Mouse (Mus musculus): ENCODE results near the gene Mgat4b. TPM values are rescaled to one million over a fixed set of nuclear protein-coding genes. Genes with fewer than 3 reads are reported as not detected.

Mgat4b gene
- polyA plus RNA-seq, 1 experiment from 2014 or later: 11.8 TPM

Small RNA genes lying within 50 kb of the gene (microRNA-seq; reads per million reads assigned to microRNA genes)
- gene Mir6919: not detected

Other genes with a start within 250 kb of the Mgat4b start
- gene Rnf130, start 185.5 kb upstream of the Mgat4b start, polyA plus RNA-seq (2015; fragmentation: Nextera tagmentation; extraction: Ambion mirVana): 31.8 and 32.4 TPM in 2 replicates
- 34.0 and 34.1 TPM in 2 replicates for gene Tbc1d9b, start 79.5 kb upstream of the Mgat4b start, polyA plus RNA-seq (2015; fragmentation: Nextera tagmentation; extraction: Ambion mirVana)
- gene Mrnip, start 36.4 kb upstream of the Mgat4b start, polyA plus RNA-seq (2015; fragmentation: Nextera tagmentation; extraction: Ambion mirVana): 9.4 and 9.6 TPM in 2 replicates
- gene Sqstm1, start 63 bp upstream of the Mgat4b start, polyA plus RNA-seq (2015; fragmentation: Nextera tagmentation; extraction: Ambion mirVana): 261 and 264 TPM in 2 replicates
- gene Ltc4s, start 27.7 kb downstream of the Mgat4b start, polyA plus RNA-seq (2015; fragmentation: Nextera tagmentation; extraction: Ambion mirVana): 1.5 and 2.3 TPM in 2 replicates
- gene Maml1, start 81.4 kb downstream of the Mgat4b start, polyA plus RNA-seq (2015; fragmentation: Nextera tagmentation; extraction: Ambion mirVana): 2.6 and 3.0 TPM in 2 replicates
- 264 and 274 TPM in 2 replicates for gene Canx, start 114.8 kb downstream of the Mgat4b start, polyA plus RNA-seq (2015; fragmentation: Nextera tagmentation; extraction: Ambion mirVana)
- gene Cby3, start 143.6 kb downstream of the Mgat4b start, polyA plus RNA-seq (2015; fragmentation: Nextera tagmentation; extraction: Ambion mirVana): not detected in 2 replicates
- gene Hnrnph1, start 166.1 kb downstream of the Mgat4b start, polyA plus RNA-seq (2015; fragmentation: Nextera tagmentation; extraction: Ambion mirVana): 229 and 252 TPM in 2 replicates
- 31.1 and 33.4 TPM in 2 replicates for gene Rufy1, start 220.2 kb downstream of the Mgat4b start, polyA plus RNA-seq (2015; fragmentation: Nextera tagmentation; extraction: Ambion mirVana)

Measured in heart, embryonic 16.5 days (tissue).